Mouse (Mus musculus): ENCODE data around the gene Txk.

Gene Txk

DNA sequence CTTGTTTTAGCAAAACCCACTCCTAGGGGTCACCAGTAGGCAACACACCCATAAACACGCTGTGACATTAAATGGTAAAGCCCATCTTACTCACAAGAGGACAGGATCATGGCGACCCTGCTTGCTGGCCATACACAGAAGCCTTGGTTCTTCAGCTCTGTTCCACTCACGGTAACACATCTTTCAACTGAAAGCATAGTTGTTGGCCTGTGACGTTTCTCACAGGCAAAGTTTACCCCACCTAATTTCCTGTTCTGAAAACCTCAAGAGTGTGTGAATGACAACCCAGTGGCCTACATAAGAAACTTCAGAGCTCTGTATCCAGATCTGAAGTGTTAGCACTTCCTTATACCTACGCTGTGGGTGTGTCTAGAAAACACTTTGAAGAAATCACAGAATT, at the start of gene Txk:
Gene Txk (minus strand): TSS at position 193 of the 400 bp plus-strand sequence.
- no peak for DNase-seq (ENCODE audit: low read depth)

- DNase-seq (ENCODE audit: low read depth), result no peak
These were observed 46.0 kb upstream of the Txk start for GRCm38 (mm10) chr5:72798563-72798962.

- no peak for DNase-seq (ENCODE audit: low read depth)
These were observed 43.6 kb upstream of the Txk start for GRCm38 (mm10) chr5:72796186-72796613.

DNA sequence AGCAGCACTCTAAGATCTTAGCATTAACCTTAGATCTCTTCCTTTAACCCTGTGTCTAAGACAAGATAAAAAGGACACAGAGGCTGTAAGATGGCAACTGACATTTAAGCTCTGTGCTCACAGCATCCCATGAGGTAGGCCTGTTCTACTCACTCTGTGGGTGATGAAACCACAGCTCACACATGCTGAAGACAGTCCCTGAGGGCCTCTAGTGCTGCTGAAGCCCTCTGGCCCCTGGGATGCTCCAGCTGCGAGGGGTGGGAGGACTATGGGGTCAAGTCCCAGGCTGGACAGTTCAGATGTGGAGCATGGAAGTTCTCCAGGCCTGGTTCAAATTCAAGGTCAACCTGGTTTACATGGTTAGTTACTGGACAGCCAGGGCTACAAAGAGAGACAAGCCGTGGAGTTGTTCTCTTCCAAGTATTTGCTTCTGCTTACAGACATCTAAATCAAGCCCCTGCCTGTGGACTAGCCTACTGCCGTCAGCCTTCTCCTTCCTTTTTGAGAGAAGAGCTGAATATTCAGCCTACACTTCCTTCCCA, 40.8 kb upstream of the Txk start:
- DNase-seq (ENCODE audit: low read depth), result no peak

GRCm38 (mm10) chr5:72791789-72792188, 39.2 kb upstream of the Txk start:
- no peak for DNase-seq (ENCODE audit: low read depth)

GRCm38 (mm10) chr5:72791386-72791785, 38.8 kb upstream of the Txk start:
- no peak for DNase-seq (ENCODE audit: low read depth)

- no peak for DNase-seq (ENCODE audit: low read depth)
These were observed 32.9 kb upstream of the Txk start for GRCm38 (mm10) chr5:72785451-72785850.

DNA sequence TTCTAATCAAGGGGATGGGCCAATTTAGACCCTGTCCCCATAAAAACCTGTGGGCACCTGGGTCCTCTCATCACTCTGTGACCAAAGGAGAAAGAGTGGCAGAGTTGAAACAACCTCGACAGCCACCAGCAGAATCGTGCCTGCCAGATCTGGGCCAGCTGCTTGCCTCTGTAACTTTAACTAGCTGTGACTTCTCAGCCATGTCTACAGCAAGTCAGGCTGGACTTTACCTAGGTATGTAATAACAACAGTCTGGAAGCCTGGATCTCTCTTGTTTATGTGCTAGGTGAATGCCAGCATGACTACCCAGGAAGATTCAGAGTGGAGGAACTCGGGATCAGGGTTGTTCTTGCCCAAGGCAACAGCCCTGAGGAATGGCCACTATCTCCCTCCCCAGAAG, 32.1 kb upstream of the Txk start:
- DNase-seq (ENCODE audit: low read depth), result no peak

GRCm38 (mm10) chr5:72783957-72784356, 31.4 kb upstream of the Txk start:
- DNase-seq (ENCODE audit: low read depth), result no peak

DNA sequence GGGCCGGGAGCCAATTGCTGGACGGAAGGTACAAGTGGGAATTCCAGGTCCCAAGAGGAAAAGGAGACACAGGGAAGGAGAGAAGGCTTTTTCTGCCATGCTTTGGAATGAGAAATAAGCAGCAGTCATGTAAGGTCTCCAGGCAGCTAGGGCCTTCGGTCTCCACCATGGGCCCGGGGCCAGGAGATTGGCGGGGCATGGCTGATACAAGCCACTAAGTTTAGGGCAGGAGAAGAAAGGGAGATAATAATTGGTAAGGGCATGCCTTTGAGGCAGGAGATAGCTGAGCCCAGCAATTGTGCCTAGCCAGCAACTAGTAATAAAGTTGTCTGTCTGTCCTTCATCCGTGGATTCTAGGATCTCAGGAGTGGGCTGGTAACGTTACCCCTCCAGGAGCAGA, 30.5 kb upstream of the Txk start:
- DNase-seq (ENCODE audit: low read depth), result no peak

GRCm38 (mm10) chr5:72781776-72782175, 29.2 kb upstream of the Txk start:
- DNase-seq (ENCODE audit: low read depth), result no peak

GRCm38 (mm10) chr5:72776595-72776994, 24.0 kb upstream of the Txk start:
- no peak for DNase-seq (ENCODE audit: low read depth)

- no peak for DNase-seq (ENCODE audit: low read depth)
These were observed 23.6 kb upstream of the Txk start for GRCm38 (mm10) chr5:72776127-72776526.

GRCm38 (mm10) chr5:72769841-72770240, 17.3 kb upstream of the Txk start:
- DNase-seq (ENCODE audit: low read depth), result no peak

GRCm38 (mm10) chr5:72763546-72763945, 11.0 kb upstream of the Txk start:
- no peak for DNase-seq (ENCODE audit: low read depth)

GRCm38 (mm10) chr5:72763025-72763424, 10.4 kb upstream of the Txk start:
- peak; percentile 28 for DNase-seq (ENCODE audit: low read depth)

DNA sequence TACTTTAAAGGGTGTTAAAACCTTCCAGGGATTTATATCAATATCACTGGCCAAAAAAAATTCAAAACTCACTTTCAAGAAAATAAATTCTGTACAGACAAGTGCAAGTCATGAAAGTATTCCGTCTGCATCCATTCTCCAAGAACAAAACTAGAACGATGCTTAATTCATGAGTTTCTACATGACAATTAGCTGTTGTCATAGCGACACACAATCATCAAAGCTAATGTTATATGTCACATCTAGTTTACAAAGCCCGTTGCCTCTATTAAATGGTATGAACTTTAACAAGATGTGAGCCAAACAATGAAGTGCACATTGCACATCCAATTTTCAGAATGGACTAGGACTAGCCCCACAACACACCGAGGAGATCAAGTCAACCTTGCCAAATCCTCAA, 9.2 kb upstream of the Txk start:
- no peak for DNase-seq (ENCODE audit: low read depth)

- DNase-seq (ENCODE audit: low read depth), result no peak
These were observed 8.7 kb upstream of the Txk start for GRCm38 (mm10) chr5:72761237-72761636.

GRCm38 (mm10) chr5:72758925-72759924, 6.6 kb upstream of the Txk start:
- no peak for DNase-seq (ENCODE audit: low read depth)

DNA sequence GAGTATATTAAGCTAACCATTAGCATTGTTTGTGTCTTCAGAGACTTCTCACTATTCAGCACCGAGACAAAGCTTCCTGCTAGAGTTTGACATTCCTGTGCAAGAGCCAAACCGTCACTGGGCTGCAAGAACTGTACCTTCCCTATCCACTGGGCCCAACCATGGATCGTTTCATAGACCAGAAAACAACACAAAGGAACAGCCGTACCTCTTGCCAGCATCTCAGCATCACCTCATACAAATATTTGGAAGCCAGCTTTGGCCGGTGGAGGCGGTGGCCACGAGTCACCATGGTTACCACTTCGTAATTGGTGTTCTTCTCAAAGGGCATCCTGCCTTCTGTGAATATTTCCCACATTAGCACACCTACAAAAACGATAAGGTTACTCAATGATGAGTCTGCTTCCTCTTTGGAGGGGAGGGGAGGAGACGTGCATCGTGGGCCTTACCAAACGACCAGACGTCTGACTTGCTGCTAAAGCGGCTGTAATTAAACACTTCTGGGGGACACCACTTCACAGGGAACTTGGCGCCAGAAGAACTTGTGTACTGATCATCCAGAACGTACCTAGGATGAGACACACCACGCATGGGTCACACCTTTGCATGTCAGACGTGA, 4.7 kb upstream of the Txk start:
- DNase-seq (ENCODE audit: low read depth), result no peak

- no peak for DNase-seq (ENCODE audit: low read depth)
These were observed 3.4 kb upstream of the Txk start for GRCm38 (mm10) chr5:72755941-72756340.

- no peak for DNase-seq (ENCODE audit: low read depth)
These were observed 2.5 kb upstream of the Txk start for GRCm38 (mm10) chr5:72755035-72755434.
